Mouse (Mus musculus) neural tube, embryonic 14.5 days (tissue): ENCODE data around the gene Pmfbp1. TPM values are rescaled to one million over a fixed set of nuclear protein-coding genes. Genes with fewer than 3 reads are reported as not detected.

Source experiments
- ATAC-seq: fragments of 200-750 bp; cut with Nextera tagmentation; 2 replicates; pipeline ENCODE4 v1.8.0; 2017; ENCODE audit warnings: low read depth, mild to moderate bottlenecking, moderate TSS enrichment, moderate library complexity
- H3K27ac ChIP-seq: fragments of 300-500 bp; sonication (generic); 2 replicates; pipeline ENCODE4 v1.5.1; 2014; ENCODE audit warnings: low read depth, mild to moderate bottlenecking, control low read depth, low read length, moderate library complexity, mixed read lengths
- H3K27me3 ChIP-seq: fragments of 300-500 bp; sonication (generic); 2 replicates; pipeline ENCODE4 v1.6.1; 2014; ENCODE audit warnings: low read length; ENCODE audit not compliant: control insufficient read depth, insufficient read depth
- H3K36me3 ChIP-seq: fragments of 300-500 bp; sonication (generic); 2 replicates; pipeline ENCODE4 v1.6.1; 2014; ENCODE audit warnings: low read length, mixed read lengths; ENCODE audit not compliant: control insufficient read depth, insufficient read depth
- H3K4me1 ChIP-seq: fragments of 300-500 bp; sonication (generic); 2 replicates; pipeline ENCODE4 v1.6.1; 2014; ENCODE audit warnings: low read length; ENCODE audit not compliant: control insufficient read depth, insufficient read depth
- H3K4me2 ChIP-seq: fragments of 300-500 bp; sonication (generic); 2 replicates; pipeline ENCODE4 v1.6.1; 2014; ENCODE audit warnings: mild to moderate bottlenecking, low read depth, low read length, control low read depth
- H3K4me3 ChIP-seq: fragments of 300-500 bp; sonication (generic); 2 replicates; pipeline ENCODE4 v1.5.1; 2014; ENCODE audit warnings: low read depth, low read length, control low read depth, mixed read lengths
- H3K9ac ChIP-seq: fragments of 300-500 bp; sonication (generic); replicated peaks from 2 replicates; pipeline ENCODE4 v1.6.1; 2014; ENCODE audit warnings: low read depth, mild to moderate bottlenecking, control low read depth, low read length, mixed read lengths
- H3K9me3 ChIP-seq: fragments of 300-500 bp; sonication (generic); 2 replicates; pipeline ENCODE4 v1.6.1; 2016; ENCODE audit warnings: low read length; ENCODE audit not compliant: control insufficient read depth
- WGBS: fragments of 180-500 bp; shearing (Covaris S2); extraction: QIAGEN DNeasy Blood & Tissue Kit; methylation state at CpG from one replicate; pipeline ENCODE4 v1.1.7; 2014; 5-methylcytosine and 5-hydroxymethylcytosine counted together
- polyA plus RNA-seq: library from polyadenylated mRNA; unstranded; fragments of >200 nt; fragmentation: Nextera tagmentation; extraction: Ambion mirVana; gene quantifications from 2 replicates; pipeline ENCODE4 v1.2.1, GENCODE M21; 2014

Pmfbp1 gene
- polyA plus RNA-seq, 1 experiment from 2014 or later: 2.2 TPM

- H3K4me3 ChIP-seq: peak within 1 kb of the TSS; percentile 89
- H3K9me3 ChIP-seq: no peaks in the 10 kb centered on the region
- peak; percentile 100 for ATAC-seq
- H3K27me3 ChIP-seq: no peaks in the 10 kb centered on the region
- H3K4me2 ChIP-seq: peak within 1 kb of the TSS; percentile 93
- under 1% methylated on average over 52 of the region's 52 CpGs for WGBS
- peak within 1 kb of the TSS; percentile 88 for H3K27ac ChIP-seq
- peak within 1 kb of the TSS; percentile 94 for H3K9ac ChIP-seq
- H3K36me3 ChIP-seq: peaks cover 9% of the 10 kb centered on the region
- H3K4me1 ChIP-seq: peaks cover 13% of the 10 kb centered on the region
These were observed 71.9 kb downstream of the Pmfbp1 start, which contains the start of the genes Dhx38 and Txnl4b for GRCm38 (mm10) chr8:109565498-109566333. Gene Dhx38, minus strand, starts transcription at chr8:109565861. Gene Txnl4b, plus strand, starts transcription at chr8:109565892.

DNA sequence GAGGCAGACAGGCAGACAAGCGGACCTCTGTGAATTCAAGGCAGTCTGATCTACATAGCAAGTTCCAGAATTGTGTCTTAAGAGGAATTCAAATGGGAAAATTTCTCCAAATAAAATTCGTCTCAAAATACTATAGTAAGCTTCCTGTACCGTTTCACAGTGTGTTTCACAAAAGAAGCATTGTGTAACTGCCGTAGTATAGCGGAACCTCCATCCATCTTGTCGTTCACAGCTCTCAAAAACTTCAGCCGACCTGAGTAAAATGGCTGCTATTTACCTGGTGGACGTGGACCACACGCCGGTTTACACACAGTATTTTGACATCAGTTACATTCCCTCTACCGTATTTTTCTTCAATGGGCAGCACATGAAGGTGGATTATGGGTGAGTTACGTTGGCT, 77.3 kb downstream of the Pmfbp1 start:
- H3K4me3 ChIP-seq: no peak overlapping the region
- H3K9me3 ChIP-seq: no peaks in the 10 kb centered on the region
- no peaks in the 10 kb centered on the region for H3K27me3 ChIP-seq
- 87% methylated on average over 12 of the region's 12 CpGs for WGBS
- no peak overlapping the region for H3K9ac ChIP-seq
- H3K27ac ChIP-seq: no peak overlapping the region
- H3K4me2 ChIP-seq: no peak overlapping the region
- no peak for ATAC-seq
- no peaks in the 10 kb centered on the region for H3K36me3 ChIP-seq
- peaks cover 7% of the 10 kb centered on the region for H3K4me1 ChIP-seq

DNA sequence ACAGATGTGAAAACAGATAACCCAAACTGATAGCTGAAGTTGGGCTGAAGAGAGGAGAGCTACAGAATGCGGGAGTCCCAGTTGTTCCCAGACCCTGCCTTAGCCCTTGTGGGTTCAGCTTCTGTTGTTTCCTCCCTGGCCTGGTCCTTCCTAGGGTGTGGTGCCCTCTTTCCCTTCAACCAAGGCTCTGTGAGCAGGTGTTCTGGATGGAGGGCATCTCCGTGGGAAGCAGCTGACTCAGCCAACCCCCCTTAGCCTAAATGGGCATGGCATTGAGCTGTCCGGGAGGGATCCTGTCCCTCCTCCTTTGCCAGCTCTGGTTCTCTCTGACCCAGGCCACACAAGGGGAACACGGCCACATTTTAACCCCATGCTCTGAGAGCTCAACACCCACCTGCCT, 82.5 kb downstream of the Pmfbp1 start:
- 80% methylated on average over 4 of the region's 4 CpGs for WGBS
- ATAC-seq: no peak
- Histone ChIP-seq H3K9ac (no peak overlapping the region), H3K9me3 (no peaks in the 10 kb centered on the region), H3K4me3 (no peak overlapping the region), H3K27ac (no peak overlapping the region), H3K4me2 (no peak overlapping the region), H3K27me3 (no peaks in the 10 kb centered on the region), H3K36me3 (no peaks in the 10 kb centered on the region), H3K4me1 (no peaks in the 10 kb centered on the region)

DNA sequence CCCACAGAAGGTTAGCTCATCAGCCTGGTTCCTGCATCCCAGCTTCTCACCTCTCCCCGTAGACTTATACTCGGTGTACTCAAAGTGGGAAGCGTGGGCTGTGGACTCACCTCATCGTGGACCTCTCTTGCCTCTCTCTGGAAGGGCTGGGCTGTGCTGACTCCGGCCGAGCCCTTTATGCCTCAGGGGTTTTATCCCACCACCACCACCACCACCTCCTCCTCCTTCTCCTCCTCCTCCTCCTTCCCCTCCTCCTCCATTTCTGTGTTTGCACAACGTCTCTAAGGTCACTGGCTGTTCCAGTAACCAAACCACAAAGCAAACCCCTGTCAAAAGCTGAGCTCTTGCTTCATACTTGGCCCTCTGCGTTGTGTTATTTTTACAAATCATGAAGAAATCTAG, 85.1 kb downstream of the Pmfbp1 start, which contains the start of gene Hp:
TSS of gene Hp (minus strand) at position 273 of the 402 bp plus-strand sequence.
- Histone ChIP-seq H3K27me3 (no peaks in the 10 kb centered on the region), H3K4me3 (no peak within 1 kb of the TSS), H3K27ac (no peak within 1 kb of the TSS), H3K4me2 (no peak within 1 kb of the TSS), H3K36me3 (no peaks in the 10 kb centered on the region), H3K9me3 (no peaks in the 10 kb centered on the region), H3K4me1 (no peaks in the 10 kb centered on the region), H3K9ac (no peak within 1 kb of the TSS)
- 77% methylated on average over 8 of the region's 8 CpGs for WGBS
- ATAC-seq: no peak

DNA sequence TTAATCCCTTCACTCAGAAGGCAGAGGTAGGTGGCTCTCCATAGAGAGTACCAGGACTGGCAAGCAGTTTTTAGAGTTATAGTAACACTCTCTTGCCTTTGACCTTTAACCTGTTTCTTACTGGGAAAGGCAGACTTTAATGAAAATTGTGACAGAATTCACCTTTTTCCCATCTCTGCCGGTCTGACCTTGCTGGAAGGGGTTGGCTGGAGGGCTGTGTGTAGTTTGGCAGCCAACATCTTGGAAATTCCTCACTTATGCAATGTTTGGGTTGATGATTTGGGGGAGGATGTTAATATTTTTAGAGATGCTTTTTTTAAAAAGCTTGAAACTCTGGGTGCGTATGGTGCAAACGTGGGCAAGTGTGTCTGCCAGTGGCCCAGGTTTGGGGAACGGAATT, 90.5 kb downstream of the Pmfbp1 start:
- Histone ChIP-seq H3K4me2 (no peak overlapping the region), H3K9me3 (no peaks in the 10 kb centered on the region), H3K9ac (no peak overlapping the region), H3K4me3 (no peak overlapping the region), H3K27me3 (no peaks in the 10 kb centered on the region), H3K36me3 (no peaks in the 10 kb centered on the region), H3K4me1 (no peaks in the 10 kb centered on the region), H3K27ac (no peak overlapping the region)
- WGBS: 84% methylated on average over 4 of the region's 4 CpGs
- no peak for ATAC-seq

GRCm38 (mm10) chr8:109584830-109585229, 91.0 kb downstream of the Pmfbp1 start:
- Histone ChIP-seq H3K9me3 (no peaks in the 10 kb centered on the region), H3K4me1 (no peaks in the 10 kb centered on the region)
- WGBS: 92% methylated on average over 3 of the region's 3 CpGs

GRCm38 (mm10) chr8:109585652-109586051, 91.8 kb downstream of the Pmfbp1 start:
- H3K4me3 ChIP-seq: no peak overlapping the region
- H3K4me1 ChIP-seq: no peaks in the 10 kb centered on the region
- H3K9ac ChIP-seq: no peak overlapping the region
- no peaks in the 10 kb centered on the region for H3K9me3 ChIP-seq
- H3K27ac ChIP-seq: no peak overlapping the region
- ATAC-seq: no peak
- no peaks in the 10 kb centered on the region for H3K27me3 ChIP-seq
- no peak overlapping the region for H3K4me2 ChIP-seq
- H3K36me3 ChIP-seq: no peaks in the 10 kb centered on the region

More at GRCm38 (mm10) chr8:109584830-109585229, 91.0 kb downstream of the Pmfbp1 start:
- H3K27ac ChIP-seq: no peak overlapping the region
- no peak overlapping the region for H3K4me3 ChIP-seq
- no peaks in the 10 kb centered on the region for H3K27me3 ChIP-seq
- H3K4me2 ChIP-seq: no peak overlapping the region
- no peak for ATAC-seq
- no peaks in the 10 kb centered on the region for H3K36me3 ChIP-seq
- no peak overlapping the region for H3K9ac ChIP-seq

GRCm38 (mm10) chr8:109586972-109587504, 93.2 kb downstream of the Pmfbp1 start:
- Histone ChIP-seq H3K36me3 (no peaks in the 10 kb centered on the region; the same call in 1 of the 2 replicates), H3K9me3 (no peaks in the 10 kb centered on the region), H3K27ac (no peak overlapping the region), H3K4me1 (no peaks in the 10 kb centered on the region), H3K4me2 (no peak overlapping the region), H3K27me3 (no peaks in the 10 kb centered on the region), H3K4me3 (no peak overlapping the region), H3K9ac (no peak overlapping the region)
- no peak for ATAC-seq
- 64% methylated on average over 7 of the region's 7 CpGs for WGBS

GRCm38 (mm10) chr8:109590901-109591300, 97.1 kb downstream of the Pmfbp1 start:
- H3K4me3 ChIP-seq: no peak overlapping the region
- H3K4me1 ChIP-seq: no peaks in the 10 kb centered on the region
- no peak overlapping the region for H3K9ac ChIP-seq
- no peak overlapping the region for H3K27ac ChIP-seq
- no peak for ATAC-seq
- H3K27me3 ChIP-seq: no peaks in the 10 kb centered on the region
- peaks cover 7% of the 10 kb centered on the region; the same call in 1 of the 2 replicates for H3K36me3 ChIP-seq
- no peak overlapping the region for H3K4me2 ChIP-seq
- H3K9me3 ChIP-seq: no peaks in the 10 kb centered on the region
- WGBS: 88% methylated on average over 9 of the region's 9 CpGs
